Comparison of ENCODE assay signal across 21 mouse cellular contexts in the genomic region with DNA sequence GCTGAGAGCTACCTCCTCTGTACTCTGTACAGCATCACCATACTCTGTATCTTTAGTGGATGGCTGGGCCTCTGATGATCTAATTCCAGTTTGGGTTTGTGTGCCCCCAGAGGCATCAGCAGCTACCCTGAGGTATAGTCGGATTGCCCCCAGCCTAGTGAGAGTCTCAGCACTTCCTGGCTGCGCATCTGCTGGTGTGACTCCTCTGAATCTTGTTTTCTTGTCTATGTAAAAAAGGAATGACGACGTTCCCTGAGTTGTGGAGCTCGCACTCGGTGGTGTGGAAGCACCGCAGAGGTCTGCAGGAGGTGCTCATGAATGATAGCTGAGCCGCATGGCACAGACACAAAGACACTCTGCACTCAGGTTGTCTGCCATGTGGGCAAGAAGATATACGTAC.
DNase-seq lines count a peak whose midpoint lies in the region; ATAC-seq and TF ChIP-seq lines count a peak whose summit lies in the region.
"Had no signal": no experiment of that assay in that cellular context is flagged by ENCODE, and none has a peak within 500 bp of the region (broad histone marks: within the 10 kb centered on the region; RNA-seq: fewer than 3 reads in every experiment).

No protein-coding gene starts in this region.

- H3K9me3 ChIP-seq in heart, embryonic 10.5 days = no peaks in the 10 kb centered on the region
- 0 out of 2 replicates have a peak, but pooled peaks cover 2% of the 10 kb centered on the region for H3K9me3 ChIP-seq in megakaryocyte, embryonic 14.5 days
- no peaks in the 10 kb centered on the region for H3K9me3 ChIP-seq in kidney, embryonic 15.5 days (replicated peaks)
- H3K9me3 ChIP-seq: embryonic facial prominence, embryonic 15.5 days; heart, embryonic 13.5 days had no signal

- no peak for ATAC-seq in megakaryocyte, adult 5-6 weeks (ENCODE audit: poor library complexity, severe bottlenecking)
- ATAC-seq in kidney, embryonic 15.5 days (replicated peaks; ENCODE audit: low FRiP score) = no peak

- no peaks in the 10 kb centered on the region for H3K36me3 ChIP-seq in heart, embryonic 10.5 days
- H3K36me3 ChIP-seq in megakaryocyte, embryonic 14.5 days (replicated peaks; ENCODE audit: low read length) = no peaks in the 10 kb centered on the region
- no peaks in the 10 kb centered on the region for H3K36me3 ChIP-seq in kidney, embryonic 15.5 days
- H3K36me3 ChIP-seq: embryonic facial prominence, embryonic 15.5 days; heart, embryonic 13.5 days had no signal

- H3K27me3 ChIP-seq in heart, embryonic 10.5 days (ENCODE audit: insufficient read depth, poor library complexity, severe bottlenecking) = no peaks in the 10 kb centered on the region
- H3K27me3 ChIP-seq in megakaryocyte, embryonic 14.5 days (replicated peaks) = peaks cover 6% of the 10 kb centered on the region
- no peaks in the 10 kb centered on the region for H3K27me3 ChIP-seq in kidney, embryonic 15.5 days
- H3K27me3 ChIP-seq: embryonic facial prominence, embryonic 15.5 days; heart, embryonic 13.5 days had no signal

- 0 out of 2 replicates have a peak overlapping the region, but pooled peaks have one; percentile 76 for H3K27ac ChIP-seq in heart, embryonic 10.5 days
- H3K27ac ChIP-seq in bone marrow, adult 2 months (ENCODE audit: control insufficient read depth, insufficient read depth, low read depth, low read length, poor library complexity) = peak overlapping the region; percentile 12; the same call in 1 of the 2 replicates
- no peak overlapping the region for H3K27ac ChIP-seq in kidney, embryonic 15.5 days
- H3K27ac ChIP-seq: embryonic facial prominence, embryonic 15.5 days had no signal

- H3K4me1 ChIP-seq in heart, embryonic 10.5 days = peaks cover 20% of the 10 kb centered on the region
- peaks cover 45% of the 10 kb centered on the region for H3K4me1 ChIP-seq in megakaryocyte, embryonic 14.5 days
- H3K4me1 ChIP-seq in bone marrow, adult 2 months (ENCODE audit: control insufficient read depth, insufficient read depth, low read length) = no peaks in the 10 kb centered on the region; the same call in 1 of the 2 replicates
- peaks cover 9% of the 10 kb centered on the region for H3K4me1 ChIP-seq in kidney, embryonic 15.5 days

- WGBS in heart, embryonic 10.5 days = 63% methylated on average over 9 of the region's 9 CpGs
- 71% methylated on average over 9 of the region's 9 CpGs for WGBS in bone marrow, adult 2 months
- WGBS in kidney, embryonic 15.5 days = 82% methylated on average over 9 of the region's 9 CpGs

- H3K4me2 ChIP-seq in kidney, embryonic 15.5 days = no peak overlapping the region
- H3K4me2 ChIP-seq: embryonic facial prominence, embryonic 15.5 days; heart, embryonic 13.5 days; midbrain, embryonic 11.5 days had no signal

- TF ChIP-seq CTCF in bone marrow, adult 2 months (IDR thresholded peaks at IDR 0.05; ENCODE audit: control insufficient read depth, insufficient read depth, low read length) = no peak

- no peak overlapping the region for H3K9ac ChIP-seq in kidney, embryonic 15.5 days
- H3K9ac ChIP-seq: embryonic facial prominence, embryonic 15.5 days had no signal

- no peak overlapping the region for H3K4me3 ChIP-seq in heart, embryonic 10.5 days
- peak overlapping the region; percentile 67 for H3K4me3 ChIP-seq in megakaryocyte, embryonic 14.5 days (replicated peaks)
- no peak overlapping the region for H3K4me3 ChIP-seq in bone marrow, adult 2 months (replicated peaks; ENCODE audit: control insufficient read depth, low read depth, low read length)
- H3K4me3 ChIP-seq in kidney, embryonic 15.5 days (replicated peaks) = no peak overlapping the region
- H3K4me3 ChIP-seq: embryonic facial prominence, embryonic 15.5 days; heart, embryonic 13.5 days had no signal

- no peak for TF ChIP-seq POLR2A in bone marrow, adult 2 months (IDR thresholded peaks at IDR 0.05; ENCODE audit: borderline replicate concordance, control insufficient read depth, low read depth, low read length)

- DNase-seq in heart, embryonic 10.5 days (ENCODE audit: low spot score) = peak; percentile 67
- no peak for DNase-seq in heart, adult 18-20 months
- peak; percentile 59 for DNase-seq in CD4-positive, CD25-positive, alpha-beta regulatory T cell, adult 2 months (ENCODE audit: low read depth, low spot score)
- DNase-seq in frontal cortex, postnatal 14 days (ENCODE audit: low spot score in 2 of 2) = no peak
- DNase-seq: adrenal gland, postnatal 10 days; cerebellum, adult 9-11 months; embryo, embryonic 11 days; gastrocnemius, postnatal 10 days; heart, postnatal 4 days; kidney, adult 2 months; kidney, postnatal 14 days; left cerebral cortex, postnatal 4 days; liver; right cerebral cortex, postnatal 25 days had no signal

Comparison
In these comparisons a context has a peak if more than half of its experiments do, and no peak if none do; other contexts are left out.
1. DNase-seq: peak in heart, embryonic 10.5 days (single experiment) and CD4-positive, CD25-positive, alpha-beta regulatory T cell, adult 2 months (single experiment); none in heart, adult 18-20 months (0 of 2) and frontal cortex, postnatal 14 days (0 of 2).